Mouse (Mus musculus): Measurements from ENCODE around the gene Krt16.

GRCm38 (mm10) chr11:100269821-100270332 is 21.2 kb upstream of the Krt16 start, which contains the start of gene Krt42:
- TF ChIP-seq POLR2A (IDR thresholded peaks at IDR 0.05; ENCODE audit: insufficient read depth, low read depth, low read length) = no peak
- TF ChIP-seq CTCF (IDR thresholded peaks at IDR 0.05) = no peak
- TF ChIP-seq EP300 (IDR thresholded peaks at IDR 0.05; ENCODE audit: insufficient read depth, low read depth, low read length) = no peak

Data from heart, adult 2 months (tissue).